Mouse (Mus musculus): ENCODE data around the gene Ide.
"Not testable (repeated sequence)": the region's sequence is repeated elsewhere in the genome, so short reads cannot be mapped to it uniquely, and the experiment has no call there.

Ide gene

DNA sequence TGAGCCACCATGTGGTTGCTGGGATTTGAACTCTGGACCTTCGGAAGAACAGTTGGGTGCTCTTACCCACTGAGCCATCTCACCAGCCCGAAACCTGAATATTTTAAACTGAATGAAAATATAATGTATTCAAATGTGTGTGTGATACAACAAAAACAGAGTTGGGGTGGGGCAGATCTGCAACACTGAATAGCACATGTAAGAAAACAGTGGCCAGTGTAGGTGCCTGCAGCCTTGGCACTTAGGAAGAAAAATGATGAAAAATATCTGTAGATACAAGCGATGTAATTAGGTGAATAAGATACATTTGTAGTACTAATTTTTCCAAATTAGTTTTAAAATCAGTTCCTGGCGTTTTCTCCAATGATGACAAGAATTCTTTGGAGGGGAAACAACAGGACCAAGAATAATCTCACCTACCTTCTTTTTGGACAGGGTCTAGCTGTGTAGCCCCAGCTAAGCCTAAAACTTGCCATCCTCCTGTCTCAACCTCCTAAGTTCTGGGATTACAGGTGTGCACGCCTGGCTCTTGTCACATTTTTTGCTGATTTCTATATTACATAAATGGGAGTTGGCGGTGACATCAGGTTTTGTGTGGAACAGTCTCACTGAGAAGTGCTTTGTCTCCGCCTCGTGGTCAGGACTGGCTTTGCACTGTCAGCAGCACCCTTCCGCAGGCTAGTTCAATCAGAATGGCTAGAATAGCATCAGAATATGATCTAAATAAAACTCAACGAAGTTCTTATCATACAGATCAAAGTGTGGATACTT lies 72.1 kb downstream of the Ide start:
- DNase-seq (ENCODE audit: low read depth, low spot score), result peak; percentile 98

DNA sequence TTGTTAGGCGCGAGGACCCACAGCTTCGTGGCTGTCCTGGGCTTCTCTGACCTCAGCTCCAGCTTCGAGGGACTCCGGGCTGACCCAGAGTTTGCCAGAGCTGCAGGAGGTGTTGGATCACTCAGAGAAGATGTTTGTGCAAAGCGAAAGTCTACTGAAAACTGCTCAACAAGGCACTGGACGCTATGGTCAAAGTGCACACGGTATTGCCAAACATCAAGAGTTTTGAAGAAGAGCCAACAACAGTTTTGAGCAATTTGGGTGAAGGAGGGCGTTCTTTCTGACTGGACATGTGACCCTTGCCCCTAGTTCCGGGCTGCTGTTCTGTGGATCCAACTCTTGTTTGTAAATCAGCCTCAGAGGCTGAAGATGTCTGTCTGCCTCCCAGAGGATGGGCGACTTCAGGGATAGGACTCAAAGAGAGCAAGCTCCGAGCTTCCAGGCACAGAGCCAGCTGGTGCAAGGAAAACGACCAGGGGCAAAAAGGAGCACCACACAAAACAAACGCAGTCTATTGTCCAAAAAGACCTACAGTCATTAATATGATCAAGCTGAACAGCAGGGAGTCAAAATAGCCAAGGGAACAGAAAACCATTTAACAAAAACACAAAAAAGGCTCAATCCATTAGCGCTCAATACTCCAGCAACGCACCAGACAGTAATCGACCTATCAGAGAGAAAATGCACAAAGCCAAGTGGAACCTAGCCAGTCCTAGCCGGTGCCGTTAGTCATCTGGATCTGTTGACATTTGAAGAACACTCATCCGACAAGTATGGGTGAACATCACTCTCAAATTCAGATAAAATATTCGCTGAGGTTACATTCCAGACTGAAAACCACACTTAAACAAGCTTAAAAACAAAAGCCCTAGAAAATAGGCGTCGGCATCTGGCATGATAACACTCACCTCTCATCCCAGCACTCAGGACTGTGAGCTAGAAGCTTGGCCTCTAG lies 73.4 kb downstream of the Ide start:
- peak; percentile 82 for DNase-seq (ENCODE audit: low read depth, low spot score)

DNA sequence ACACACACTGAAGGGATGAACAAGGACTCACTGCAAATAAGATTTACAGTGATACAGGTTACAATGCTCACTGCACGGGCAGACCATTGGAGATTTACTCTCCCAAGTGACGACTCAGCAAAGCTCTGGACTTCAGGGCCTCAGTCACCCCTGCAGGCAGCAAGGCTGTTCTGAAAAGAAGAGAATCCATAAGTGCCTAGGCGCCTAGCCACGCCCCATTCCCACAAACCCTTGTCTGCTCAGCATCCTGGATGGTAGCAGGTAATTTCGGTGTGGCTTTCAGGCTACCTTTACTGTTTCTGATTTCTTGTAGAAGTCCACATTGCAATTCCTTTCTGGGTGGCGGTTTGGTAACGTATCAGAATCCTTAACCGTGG lies 74.1 kb downstream of the Ide start:
- no peak for DNase-seq (ENCODE audit: low read depth, low spot score)

DNA sequence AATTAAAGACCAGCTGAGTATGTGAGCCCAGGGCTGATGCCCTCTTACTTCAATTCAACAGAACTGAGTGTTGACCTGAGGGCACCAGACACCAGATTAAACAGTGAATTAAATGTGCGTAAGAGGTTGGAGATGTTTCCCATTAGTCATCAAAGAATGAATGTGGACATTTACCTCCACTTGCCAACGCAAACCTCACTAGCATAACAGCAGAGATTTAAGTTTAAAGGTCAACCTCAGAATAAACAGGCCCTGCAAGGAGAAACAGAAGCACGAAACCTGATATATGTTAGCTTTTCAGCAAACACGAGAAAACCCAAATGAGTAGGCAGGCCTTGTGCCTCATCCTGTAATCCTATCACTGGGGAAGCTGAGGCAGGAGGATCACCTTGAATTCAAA lies 75.3 kb downstream of the Ide start:
- DNase-seq (ENCODE audit: low read depth, low spot score), result no peak

DNA sequence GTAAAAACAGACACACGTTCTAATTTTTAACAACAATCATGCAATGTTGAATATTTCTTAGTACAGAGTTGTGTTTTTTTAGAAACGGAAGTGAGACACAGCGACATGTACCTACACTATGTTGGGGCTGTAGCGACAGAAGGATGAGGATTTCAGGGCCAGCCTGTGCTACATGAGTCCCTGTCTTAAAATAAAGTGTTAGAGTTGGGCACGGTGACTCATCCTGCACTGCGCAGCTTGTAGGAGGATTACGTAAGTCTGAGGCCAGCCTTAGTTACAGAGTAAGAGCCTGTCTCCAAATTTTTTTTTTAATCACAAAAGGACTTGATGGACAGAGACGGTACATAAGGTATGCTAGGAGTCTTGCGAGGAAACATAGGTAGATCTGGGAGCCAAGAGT lies 82.3 kb downstream of the Ide start:
- DNase-seq (ENCODE audit: low read depth, low spot score), result peak; percentile 95

DNA sequence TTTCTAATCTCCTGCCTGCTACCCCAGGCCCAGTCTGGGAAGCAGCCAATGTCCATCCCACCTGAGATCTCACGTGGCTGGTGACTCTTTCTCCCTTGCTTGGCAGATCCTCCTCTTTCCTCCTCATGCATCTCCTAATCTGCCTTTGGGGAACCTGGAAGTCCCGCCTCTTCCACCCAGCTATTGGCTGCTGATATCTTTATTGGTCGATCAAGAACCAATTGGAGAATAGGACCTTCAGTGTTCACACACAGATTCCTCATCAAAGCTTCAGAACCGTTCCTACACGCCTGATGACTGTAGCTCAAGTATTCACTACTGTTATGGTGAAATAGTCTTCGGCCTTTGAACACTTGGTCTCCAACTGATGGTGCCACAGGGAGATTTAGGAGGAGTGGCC lies 85.5 kb downstream of the Ide start:
- DNase-seq (ENCODE audit: low read depth, low spot score), result no peak

DNA sequence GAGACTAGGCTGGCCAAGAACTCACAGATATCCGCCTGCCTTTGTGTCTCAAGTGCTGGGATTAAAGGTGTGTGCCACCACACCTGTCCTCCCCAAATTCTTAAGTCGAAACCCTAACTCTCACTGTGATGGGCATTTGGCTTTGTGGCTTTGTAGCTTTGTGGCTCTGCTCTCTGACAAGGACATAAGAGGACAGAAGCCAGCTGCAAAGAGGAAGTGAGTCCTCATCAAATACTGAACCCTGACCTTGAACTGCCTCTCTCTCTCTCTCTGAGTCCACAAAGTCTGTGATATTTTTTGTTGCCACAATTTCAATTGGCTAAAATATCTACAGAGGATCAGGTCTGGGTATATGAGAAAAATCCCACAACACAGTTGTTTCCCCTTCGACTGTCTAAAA lies 89.5 kb downstream of the Ide start:
- no peak for DNase-seq (ENCODE audit: low read depth, low spot score)

DNA sequence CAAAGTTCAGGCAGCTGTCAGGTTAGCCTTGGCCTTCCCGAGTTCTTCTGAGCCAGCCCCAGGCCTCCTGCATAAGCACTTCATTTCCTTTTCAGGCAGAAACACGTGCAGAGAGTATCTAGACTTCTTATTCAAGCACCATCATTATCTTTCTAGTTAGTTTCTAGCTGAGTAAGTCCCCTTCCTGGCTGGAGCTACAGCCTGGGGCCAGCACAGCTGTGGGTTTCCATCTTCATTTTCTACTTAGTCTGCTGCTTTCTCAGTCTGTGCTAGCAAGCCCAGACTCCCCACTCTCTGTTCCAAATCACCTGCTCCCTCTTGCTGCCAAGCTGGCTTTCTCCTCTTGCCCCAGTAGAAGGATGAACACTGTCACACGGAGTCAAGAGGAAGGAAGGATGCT lies 90.8 kb downstream of the Ide start:
- peak; percentile 75 for DNase-seq (ENCODE audit: low read depth, low spot score)

DNA sequence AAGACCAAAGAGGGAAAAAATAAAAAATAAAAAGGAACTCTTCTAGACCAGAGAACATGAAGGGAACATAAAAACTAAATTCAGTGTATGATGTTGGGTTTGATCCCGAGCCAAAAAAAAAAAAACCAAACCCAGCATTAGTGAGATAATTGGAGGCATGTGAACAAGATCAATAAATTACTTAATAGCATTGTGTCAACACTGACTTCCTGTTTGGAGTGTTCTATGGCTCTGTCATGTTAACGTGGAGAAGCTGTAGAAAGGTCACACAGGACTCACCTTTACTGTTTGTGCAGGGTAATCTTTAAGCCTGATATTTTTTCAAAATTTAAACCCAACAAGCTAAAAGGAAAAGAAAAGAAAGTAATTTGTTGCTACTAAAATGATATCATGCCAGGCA lies 94.9 kb downstream of the Ide start:
- DNase-seq (ENCODE audit: low read depth, low spot score), result no peak

DNA sequence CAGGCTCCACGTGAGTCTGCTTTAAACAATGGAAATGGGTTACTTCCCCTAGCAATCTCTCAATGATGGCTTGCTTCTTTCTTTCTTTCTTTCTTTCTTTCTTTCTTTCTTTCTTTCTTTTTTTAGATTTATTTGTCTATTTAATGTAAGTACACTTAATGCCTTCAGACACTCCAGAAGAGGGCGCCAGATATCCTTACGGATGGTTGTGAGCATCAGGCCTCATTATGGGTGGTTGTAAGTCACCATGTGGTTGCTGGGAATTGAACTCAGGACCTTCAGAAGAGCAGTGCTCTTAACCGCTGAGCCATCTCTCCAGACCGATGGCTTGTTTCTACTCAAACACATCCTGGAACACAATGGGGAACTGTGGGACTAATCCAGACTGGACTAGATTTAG lies 96.5 kb downstream of the Ide start:
- peak; percentile 65 for DNase-seq (ENCODE audit: low read depth, low spot score)

DNA sequence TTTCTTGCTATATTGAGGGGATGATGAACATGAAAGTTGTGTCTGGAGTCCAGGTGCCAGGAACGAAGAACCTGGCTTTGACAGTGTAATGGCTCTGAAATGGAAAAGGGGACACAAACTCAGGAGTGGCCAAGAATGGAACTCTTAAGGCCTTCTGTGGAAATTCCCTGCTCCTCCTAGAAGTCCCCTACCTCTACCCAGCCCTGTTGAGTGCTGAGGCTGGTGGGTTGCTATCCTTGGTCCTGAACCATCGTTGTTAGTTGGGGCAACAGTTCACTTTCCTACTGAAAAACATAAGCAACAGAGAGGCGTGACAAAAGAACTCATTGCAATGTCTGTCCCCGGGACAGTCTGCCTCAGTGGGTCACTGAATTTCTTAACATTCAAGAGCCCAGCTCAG lies 98.6 kb downstream of the Ide start:
- DNase-seq (ENCODE audit: low read depth, low spot score), result no peak

DNA sequence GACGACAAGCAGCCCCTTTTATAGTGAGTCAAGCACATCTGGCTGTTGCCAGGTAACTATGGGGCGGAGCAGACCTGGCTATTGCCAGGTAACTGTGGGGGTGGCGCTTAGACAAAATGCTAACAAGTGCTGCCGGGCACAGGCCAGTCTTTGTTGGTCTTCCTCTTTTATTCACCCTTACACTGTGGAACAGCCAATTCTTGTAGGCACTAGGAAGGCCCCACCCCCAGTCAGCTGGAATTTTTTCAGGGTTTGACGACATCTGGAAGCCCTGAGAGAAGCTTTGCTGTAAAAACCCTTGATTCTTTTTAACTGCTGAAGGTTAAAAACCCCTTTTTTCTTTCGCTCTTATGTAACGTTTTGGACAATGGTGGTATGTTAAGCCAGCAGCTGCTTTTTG lies 99.0 kb downstream of the Ide start:
- DNase-seq (ENCODE audit: low read depth, low spot score), result peak; percentile 77

DNA sequence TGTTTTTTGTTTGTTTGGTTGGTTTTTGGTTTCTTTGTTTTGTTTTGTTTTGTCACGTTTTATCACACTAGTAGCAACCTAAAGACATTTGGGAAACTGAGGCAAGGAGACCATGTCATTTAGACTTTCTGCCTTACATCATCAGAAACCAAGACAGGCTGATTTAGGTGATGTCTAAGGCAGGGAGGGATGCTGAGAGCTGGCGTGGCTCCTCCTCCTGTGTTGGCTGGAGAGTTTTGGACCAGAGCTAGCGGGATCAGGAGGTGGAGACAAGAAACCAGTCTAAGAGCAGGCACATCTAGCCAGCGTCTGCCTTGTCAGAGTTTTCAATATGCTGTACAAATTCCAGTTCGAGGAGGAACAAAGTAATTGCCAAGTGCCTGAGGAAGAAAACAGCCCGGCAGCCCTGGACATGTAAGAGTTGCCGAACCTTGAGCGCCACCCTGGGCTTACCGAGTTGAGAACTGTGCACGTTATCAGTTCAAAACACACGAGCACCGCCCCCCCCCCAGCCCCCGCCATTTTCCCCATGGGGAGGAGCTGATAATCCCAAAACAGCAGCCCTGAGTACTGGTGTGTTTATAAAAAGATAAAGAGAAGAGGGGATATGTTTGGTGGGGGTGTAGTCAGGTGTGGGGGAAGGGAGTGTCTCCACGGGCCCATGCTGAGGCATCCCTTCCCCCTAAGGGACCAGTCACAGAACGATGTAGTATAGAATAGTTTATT lies 99.8 kb downstream of the Ide start:
- DNase-seq (ENCODE audit: low read depth, low spot score), result peak; percentile 31

DNA sequence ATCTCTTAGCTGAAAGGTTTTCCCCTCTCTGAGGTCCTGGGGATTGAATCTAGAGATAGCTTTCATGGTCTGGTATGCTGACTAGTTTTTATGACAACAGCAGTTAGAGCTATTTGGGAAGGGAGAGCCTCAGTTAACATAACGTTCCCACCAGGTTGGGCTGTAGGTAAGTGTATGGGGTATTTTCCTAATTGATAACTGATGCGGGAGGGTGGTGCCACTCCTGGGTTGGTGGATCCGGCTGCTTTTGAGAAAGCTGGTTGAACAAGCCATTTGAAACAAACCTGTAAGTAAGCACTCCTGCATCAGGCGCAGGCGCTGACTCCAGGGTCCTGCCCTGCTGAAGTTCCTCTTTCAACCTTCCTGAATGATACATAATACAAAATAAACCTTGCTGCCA lies 100.3 kb downstream of the Ide start:
- DNase-seq (ENCODE audit: low read depth, low spot score), result no peak

DNA sequence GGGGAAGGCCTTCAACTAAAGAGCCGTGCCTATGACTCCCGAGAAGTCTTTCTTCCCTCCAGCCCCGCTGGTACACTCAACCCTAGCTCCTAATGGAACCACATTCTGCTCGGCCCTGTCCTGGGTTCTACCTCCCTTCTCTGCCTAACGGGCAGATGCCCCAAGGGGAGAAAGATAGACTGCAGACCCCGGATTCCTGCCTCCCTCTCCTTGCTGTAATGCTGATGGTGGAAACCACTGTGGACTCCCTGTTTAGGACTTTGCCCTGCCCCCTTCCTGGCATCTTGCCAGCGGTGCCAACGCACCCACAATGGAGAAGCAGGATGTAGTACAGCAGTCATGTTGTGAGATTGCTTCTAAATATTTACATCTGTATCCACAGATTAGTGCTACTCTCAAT lies 101.8 kb downstream of the Ide start:
- DNase-seq (ENCODE audit: low read depth, low spot score), result no peak

DNA sequence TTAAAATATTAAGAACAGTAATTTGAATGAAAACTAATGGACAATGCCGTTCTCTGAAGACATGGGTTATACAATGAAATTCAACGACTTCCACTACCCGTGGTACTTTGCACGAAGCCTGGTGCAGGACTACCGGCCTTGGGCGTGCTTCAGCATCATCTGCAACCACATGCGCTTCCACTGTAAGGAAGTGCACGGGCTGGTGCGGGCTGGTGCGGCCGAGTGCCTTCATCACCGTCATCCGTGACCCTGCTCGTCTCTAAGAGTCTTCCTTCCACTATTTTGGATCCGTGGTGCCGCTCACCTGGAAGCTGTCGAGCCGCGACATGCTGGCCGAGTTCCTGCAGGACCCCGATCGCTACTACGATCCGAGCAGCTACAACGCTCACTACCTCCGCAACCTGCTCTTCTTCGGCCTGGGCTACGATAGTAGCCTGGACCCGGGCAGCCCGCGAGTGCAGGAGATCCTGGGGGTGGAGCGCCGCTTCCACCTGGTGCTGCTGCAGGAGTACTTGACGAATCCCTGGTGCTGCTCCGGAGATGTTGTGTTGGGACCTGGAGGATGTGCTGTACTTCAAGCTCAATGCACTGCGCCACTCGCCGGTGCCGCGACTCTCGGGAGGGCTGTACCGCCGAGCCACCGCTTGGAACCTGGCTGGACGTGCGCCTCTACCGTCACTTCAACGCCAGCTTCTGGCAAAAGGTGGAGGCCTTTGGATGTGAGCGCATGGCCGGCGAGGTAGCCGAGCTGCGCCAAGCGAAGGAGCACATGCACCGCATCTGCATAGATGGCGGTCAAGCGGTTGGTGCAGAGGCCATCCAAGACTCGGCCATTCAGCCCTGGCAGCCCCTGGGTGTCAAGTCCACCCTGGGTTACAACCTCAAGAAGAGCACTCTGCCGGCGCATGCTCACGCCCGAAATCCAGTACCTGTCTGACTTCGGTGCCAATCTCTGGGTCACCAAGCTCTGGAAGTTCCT lies 103.8 kb downstream of the Ide start:
- DNase-seq (ENCODE audit: low read depth, low spot score), result peak; percentile 78

DNA sequence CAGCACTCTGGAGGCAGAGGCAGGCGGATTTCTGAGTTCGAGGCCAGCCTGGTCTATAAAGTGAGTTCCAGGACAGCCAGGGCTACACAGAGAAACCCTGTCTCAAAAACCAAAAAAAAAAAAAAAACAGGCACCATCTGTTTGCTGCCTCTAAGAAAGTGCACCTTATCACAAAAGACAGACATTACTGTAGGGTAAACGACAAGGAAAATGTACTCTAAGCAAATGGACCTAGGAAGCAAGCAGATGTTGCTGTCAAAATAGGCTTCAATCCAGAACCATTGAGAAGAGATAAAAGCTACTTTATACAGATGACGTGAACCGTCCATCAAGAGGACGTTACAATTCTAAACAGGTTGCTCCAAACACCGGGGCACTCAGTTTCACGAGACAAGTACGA lies 105.1 kb downstream of the Ide start:
- not testable (repeated sequence) for DNase-seq (ENCODE audit: low read depth, low spot score)

DNA sequence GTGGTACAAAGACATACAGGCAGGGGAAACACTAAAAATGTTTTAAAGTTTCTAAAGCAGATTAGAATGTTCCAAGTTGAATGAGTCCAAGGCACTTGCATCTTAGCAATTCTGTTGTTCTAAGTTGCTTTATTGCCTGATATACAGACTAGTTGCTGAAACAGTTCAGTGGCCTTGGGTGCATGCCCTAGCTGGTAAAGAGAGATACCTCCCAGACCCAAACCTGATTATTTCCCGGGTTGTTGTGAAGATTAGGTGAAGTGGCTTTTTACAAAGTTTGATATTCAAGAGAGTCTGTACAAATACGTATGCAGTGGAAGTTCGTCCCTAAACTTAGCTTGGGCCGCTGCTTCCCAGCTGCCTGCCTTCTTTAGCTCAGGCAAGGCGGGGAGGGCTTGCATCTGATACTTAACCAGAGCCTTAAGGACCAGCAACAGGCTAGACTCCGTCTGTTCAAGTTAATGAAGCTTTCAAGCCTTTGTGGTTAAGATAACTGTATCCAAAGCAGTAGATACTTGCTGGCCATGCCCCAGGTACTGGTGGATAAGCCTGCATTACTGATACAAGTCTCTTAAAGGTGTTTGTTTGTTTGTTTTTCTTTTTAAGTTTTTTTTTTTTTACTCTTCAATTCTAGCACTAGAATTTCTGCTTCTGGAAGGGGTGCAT lies 112.3 kb downstream of the Ide start:
- DNase-seq (ENCODE audit: low read depth, low spot score), result no peak
